Mouse (Mus musculus) macrophage (primary cell): ENCODE data around the gene Wdfy3. TPM values are rescaled to one million over a fixed set of nuclear protein-coding genes. Genes with fewer than 3 reads are reported as not detected.
"Not testable (repeated sequence)": the region's sequence is repeated elsewhere in the genome, so short reads cannot be mapped to it uniquely, and the experiment has no call there.

Experiments
- H3K27ac ChIP-seq: fragments of 350-480 bp; formaldehyde crosslinking; 2 replicates; pipeline ENCODE4 v1.9.0; 2021
- H3K36me3 ChIP-seq: fragments of 350-480 bp; formaldehyde crosslinking; 2 replicates; pipeline ENCODE4 v1.9.0; 2021; ENCODE audit errors: inconsistent target
- H3K4me3 ChIP-seq: fragments of 350-480 bp; formaldehyde crosslinking; 2 replicates; pipeline ENCODE4 v1.9.0; 2021; ENCODE audit errors: inconsistent target
- H3K79me2 ChIP-seq: fragments of 350-480 bp; formaldehyde crosslinking; 2 replicates; pipeline ENCODE4 v1.9.0; 2021; ENCODE audit errors: inconsistent target
- WGBS: methylation state at CpG from one replicate; pipeline ENCODE4 v1.1.7; 2026; ENCODE audit warnings: inconsistent platforms; ENCODE audit not compliant: missing documents; 5-methylcytosine and 5-hydroxymethylcytosine counted together
- polyA plus RNA-seq: library from polyadenylated mRNA; stranded (reverse); fragments of 250-400 nt; gene quantifications from 3 replicates; pipeline ENCODE4 v1.2.4, GENCODE M21; 2018; ENCODE audit warnings: inconsistent platforms

Gene Wdfy3
- polyA plus RNA-seq, 1 experiment from 2014 or later, result 31.1 TPM

GRCm38 (mm10) chr5:101926311-101926710 is 143.4 kb downstream of the Wdfy3 start:
- Histone ChIP-seq H3K4me3 (no peak overlapping the region), H3K27ac (no peak overlapping the region), H3K36me3 (peaks cover 98% of the 10 kb centered on the region), H3K79me2 (no peaks in the 10 kb centered on the region)
- WGBS, result 95% methylated on average over 7 of the region's 8 CpGs

GRCm38 (mm10) chr5:101923710-101924109 is 146.0 kb downstream of the Wdfy3 start:
- H3K36me3 ChIP-seq, result peaks cover 98% of the 10 kb centered on the region
- H3K27ac ChIP-seq, result no peak overlapping the region
- no peak overlapping the region for H3K4me3 ChIP-seq
- no peaks in the 10 kb centered on the region for H3K79me2 ChIP-seq
- WGBS, result 95% methylated on average over 11 of the region's 11 CpGs

- H3K36me3 ChIP-seq, result peaks cover 91% of the 10 kb centered on the region
- H3K4me3 ChIP-seq, result no peak overlapping the region
- no peak overlapping the region for H3K27ac ChIP-seq
- 97% methylated on average over 5 of the region's 5 CpGs for WGBS
- no peaks in the 10 kb centered on the region for H3K79me2 ChIP-seq
Observed at GRCm38 (mm10) chr5:101919559-101919958, 150.2 kb downstream of the Wdfy3 start.

- H3K4me3 ChIP-seq, result no peak overlapping the region
- peaks cover 98% of the 10 kb centered on the region for H3K36me3 ChIP-seq
- H3K79me2 ChIP-seq, result no peaks in the 10 kb centered on the region
- WGBS, result 57% methylated on average over 10 of the region's 10 CpGs
- H3K27ac ChIP-seq, result no peak overlapping the region
Observed at GRCm38 (mm10) chr5:101909468-101909867, 160.3 kb downstream of the Wdfy3 start.

- WGBS, result 68% methylated on average over 3 of the region's 3 CpGs
- Histone ChIP-seq H3K36me3 (peaks cover 94% of the 10 kb centered on the region), H3K79me2 (no peaks in the 10 kb centered on the region), H3K27ac (no peak overlapping the region), H3K4me3 (no peak overlapping the region)
Observed at GRCm38 (mm10) chr5:101905624-101906023, 164.1 kb downstream of the Wdfy3 start.

GRCm38 (mm10) chr5:101904841-101905240 is 164.9 kb downstream of the Wdfy3 start:
- H3K79me2 ChIP-seq, H3K27ac ChIP-seq, H3K4me3 ChIP-seq: not testable (repeated sequence)
- 100% methylated on average over 4 of the region's 4 CpGs for WGBS
- peaks cover 94% of the 10 kb centered on the region for H3K36me3 ChIP-seq

- Histone ChIP-seq H3K79me2 (no peaks in the 10 kb centered on the region), H3K36me3 (peaks cover 88% of the 10 kb centered on the region), H3K4me3 (no peak overlapping the region), H3K27ac (no peak overlapping the region)
- WGBS, result 92% methylated on average over 1 of the region's 1 CpGs
Observed at GRCm38 (mm10) chr5:101902686-101903085, 167.0 kb downstream of the Wdfy3 start.

GRCm38 (mm10) chr5:101899981-101900380 is 169.7 kb downstream of the Wdfy3 start:
- Histone ChIP-seq H3K27ac (no peak overlapping the region), H3K4me3 (no peak overlapping the region), H3K79me2 (no peaks in the 10 kb centered on the region), H3K36me3 (peaks cover 90% of the 10 kb centered on the region)
- WGBS, result 98% methylated on average over 15 of the region's 15 CpGs

GRCm38 (mm10) chr5:101896784-101897183 is 172.9 kb downstream of the Wdfy3 start:
- WGBS, result 95% methylated on average over 11 of the region's 11 CpGs
- no peaks in the 10 kb centered on the region for H3K79me2 ChIP-seq
- no peak overlapping the region for H3K27ac ChIP-seq
- H3K4me3 ChIP-seq, result no peak overlapping the region
- peaks cover 93% of the 10 kb centered on the region for H3K36me3 ChIP-seq

- Histone ChIP-seq H3K36me3 (peaks cover 93% of the 10 kb centered on the region), H3K4me3 (no peak overlapping the region), H3K79me2 (no peaks in the 10 kb centered on the region), H3K27ac (no peak overlapping the region)
- WGBS, result 92% methylated on average over 18 of the region's 18 CpGs
Observed at GRCm38 (mm10) chr5:101895717-101896645, 173.7 kb downstream of the Wdfy3 start.

- H3K27ac ChIP-seq, result no peak overlapping the region
- H3K79me2 ChIP-seq, result no peaks in the 10 kb centered on the region
- no peak overlapping the region for H3K4me3 ChIP-seq
- peaks cover 93% of the 10 kb centered on the region for H3K36me3 ChIP-seq
- 96% methylated on average over 11 of the region's 11 CpGs for WGBS
Observed at GRCm38 (mm10) chr5:101895119-101895518, 174.6 kb downstream of the Wdfy3 start.

- no peaks in the 10 kb centered on the region for H3K79me2 ChIP-seq
- 89% methylated on average over 13 of the region's 13 CpGs for WGBS
- peaks cover 95% of the 10 kb centered on the region for H3K36me3 ChIP-seq
- H3K4me3 ChIP-seq, result no peak overlapping the region
- H3K27ac ChIP-seq, result no peak overlapping the region
Observed at GRCm38 (mm10) chr5:101893820-101894515, 175.8 kb downstream of the Wdfy3 start.

GRCm38 (mm10) chr5:101891694-101892416 is 177.9 kb downstream of the Wdfy3 start:
- H3K36me3 ChIP-seq, result peaks cover 99% of the 10 kb centered on the region
- WGBS, result 91% methylated on average over 6 of the region's 6 CpGs
- no peaks in the 10 kb centered on the region for H3K79me2 ChIP-seq
- no peak overlapping the region for H3K4me3 ChIP-seq
- H3K27ac ChIP-seq, result no peak overlapping the region

GRCm38 (mm10) chr5:101887989-101888388 is 181.7 kb downstream of the Wdfy3 start:
- peaks cover 100% of the 10 kb centered on the region for H3K36me3 ChIP-seq
- no peak overlapping the region for H3K27ac ChIP-seq
- WGBS, result 94% methylated on average over 16 of the region's 19 CpGs
- H3K79me2 ChIP-seq, result no peaks in the 10 kb centered on the region
- no peak overlapping the region for H3K4me3 ChIP-seq
